Mouse (Mus musculus): ENCODE measurements around the gene Pank4. TPM values are rescaled to one million over a fixed set of nuclear protein-coding genes. Genes with fewer than 3 reads are reported as not detected.

The Pank4 gene
- polyA plus RNA-seq, 1 experiment from 2014 or later: 46.8 TPM

- no peak for DNase-seq (ENCODE audit: extremely low spot score, low spot score)
- no peaks in the 10 kb centered on the region for H3K9me3 ChIP-seq
- H3K27ac ChIP-seq: no peak overlapping the region
- H3K4me1 ChIP-seq: peaks cover 53% of the 10 kb centered on the region
- peaks cover 46% of the 10 kb centered on the region for H3K27me3 ChIP-seq (ENCODE audit: poor library complexity, severe bottlenecking)
- H3K36me3 ChIP-seq (replicated peaks): no peaks in the 10 kb centered on the region
- WGBS: 86% methylated on average over 9 of the region's 9 CpGs
- H3K4me3 ChIP-seq: no peak overlapping the region
Measured at GRCm38 (mm10) chr4:155020813-155021212, 56.9 kb downstream of the Pank4 start.

- Histone ChIP-seq H3K4me3 (no peak overlapping the region), H3K36me3 (replicated peaks) (no peaks in the 10 kb centered on the region), H3K27ac (no peak overlapping the region), H3K9me3 (0 out of 2 replicates have a peak, but pooled peaks cover 4% of the 10 kb centered on the region), H3K4me1 (peaks cover 46% of the 10 kb centered on the region), H3K27me3 (ENCODE audit: poor library complexity, severe bottlenecking) (peaks cover 39% of the 10 kb centered on the region)
- WGBS: 78% methylated on average over 7 of the region's 7 CpGs
- DNase-seq (ENCODE audit: extremely low spot score, low spot score): no peak
Measured at GRCm38 (mm10) chr4:155022228-155022855, 58.4 kb downstream of the Pank4 start.

DNA sequence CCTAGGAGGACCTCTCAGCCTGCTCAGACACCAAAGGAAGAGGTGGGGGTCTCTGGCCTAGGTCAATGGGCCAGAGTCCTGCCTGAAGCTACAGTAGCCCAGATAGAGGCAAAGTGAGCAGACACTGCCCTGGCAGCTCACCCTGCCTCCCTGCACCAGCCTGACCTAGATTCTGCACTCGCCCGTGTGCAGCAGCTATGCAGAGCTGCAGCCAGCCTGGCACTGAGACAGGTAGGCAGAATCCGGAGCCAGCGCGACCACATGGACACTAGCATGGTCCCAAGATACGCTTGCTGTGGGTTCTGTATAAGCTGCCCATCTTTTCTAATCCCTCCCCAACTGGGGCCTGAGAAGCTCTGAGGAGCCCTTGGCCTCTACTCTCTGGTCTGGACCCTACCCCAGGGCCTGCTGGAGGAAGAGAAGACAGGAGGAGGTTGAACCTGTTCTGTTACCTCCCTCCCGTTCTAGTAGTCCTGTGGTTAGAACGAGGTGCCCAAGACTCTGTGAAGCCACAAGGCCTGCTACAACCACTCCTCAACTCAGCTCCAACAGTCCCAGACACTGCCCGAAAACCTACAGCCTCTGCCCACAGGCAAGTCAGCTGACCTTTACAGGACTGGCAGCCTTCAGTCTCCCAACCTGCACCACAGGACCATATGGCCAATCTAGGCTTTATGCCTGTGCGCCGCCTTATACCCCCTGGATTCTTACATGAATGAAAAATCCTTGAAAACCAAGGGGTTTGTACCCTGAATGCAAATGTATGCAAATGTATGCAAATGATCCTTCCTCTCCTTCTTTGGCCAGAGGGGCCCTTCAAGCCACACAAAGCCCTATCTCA lies 60.5 kb downstream of the Pank4 start:
- DNase-seq (ENCODE audit: extremely low spot score, low spot score): no peak
- H3K27ac ChIP-seq: peak overlapping the region; percentile 15; the same call in 1 of the 2 replicates
- no peak overlapping the region for H3K4me3 ChIP-seq
- peaks cover 32% of the 10 kb centered on the region for H3K4me1 ChIP-seq
- WGBS: 86% methylated on average over 11 of the region's 11 CpGs
- peaks cover 28% of the 10 kb centered on the region for H3K27me3 ChIP-seq (ENCODE audit: poor library complexity, severe bottlenecking)
- H3K36me3 ChIP-seq (replicated peaks): no peaks in the 10 kb centered on the region
- 0 out of 2 replicates have a peak, but pooled peaks cover 4% of the 10 kb centered on the region for H3K9me3 ChIP-seq

Other genes starting within 250 kb of the Pank4 start
- 0.58 and 0.61 TPM in 2 replicates for gene Ttc34, start 126.7 kb upstream of the Pank4 start, polyA plus RNA-seq (2016; fragmentation: Nextera tagmentation; extraction: Ambion mirVana)
- 0.09 and 0.14 TPM in 2 replicates for gene Mmel1, start 94.5 kb upstream of the Pank4 start, polyA plus RNA-seq (2016; fragmentation: Nextera tagmentation; extraction: Ambion mirVana)
- gene Fam213b, start 65.0 kb upstream of the Pank4 start, polyA plus RNA-seq (2016; fragmentation: Nextera tagmentation; extraction: Ambion mirVana): 36.1 and 36.3 TPM in 2 replicates
- 0.68 and 0.93 TPM in 2 replicates for gene Tnfrsf14, start 35.6 kb upstream of the Pank4 start, polyA plus RNA-seq (2016; fragmentation: Nextera tagmentation; extraction: Ambion mirVana)
- 272 and 295 TPM in 2 replicates for gene Hes5, start 3.2 kb upstream of the Pank4 start, polyA plus RNA-seq (2016; fragmentation: Nextera tagmentation; extraction: Ambion mirVana)
- 0.43 and 0.64 TPM in 2 replicates for gene Plch2, start 92.7 kb downstream of the Pank4 start, polyA plus RNA-seq (2016; fragmentation: Nextera tagmentation; extraction: Ambion mirVana)
- gene Pex10, start 102.9 kb downstream of the Pank4 start, polyA plus RNA-seq (2016; fragmentation: Nextera tagmentation; extraction: Ambion mirVana): 22.2 TPM in 2 replicates
- gene Rer1, start 122.3 kb downstream of the Pank4 start, polyA plus RNA-seq (2016; fragmentation: Nextera tagmentation; extraction: Ambion mirVana): 133 and 137 TPM in 2 replicates
- 4.5 and 6.8 TPM in 2 replicates for gene Morn1, start 122.5 kb downstream of the Pank4 start, polyA plus RNA-seq (2016; fragmentation: Nextera tagmentation; extraction: Ambion mirVana)